20 mouse cellular contexts compared by ENCODE assay signal in the genomic region with DNA sequence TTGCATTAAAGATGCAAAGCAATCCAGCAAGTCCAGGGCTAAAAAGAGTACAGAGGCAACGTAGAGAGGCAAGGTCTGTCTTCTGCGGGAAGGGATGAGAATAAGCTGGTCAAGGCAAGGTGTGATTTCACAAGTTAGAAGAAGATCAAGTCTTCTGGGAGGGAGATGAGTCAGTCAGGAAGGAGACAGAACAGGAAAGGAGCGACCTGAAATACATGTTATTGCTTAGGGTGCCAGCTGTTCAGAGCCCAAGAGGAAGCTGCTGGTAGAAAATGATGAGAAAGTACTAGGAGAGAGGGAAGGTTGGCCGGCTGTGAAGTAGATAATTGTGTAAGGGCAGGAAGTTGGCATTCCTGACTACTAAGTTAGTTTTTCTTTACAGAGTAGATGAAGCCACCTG.
DNase-seq lines count a peak whose midpoint lies in the region; ATAC-seq lines count a peak whose summit lies in the region.
"Had no signal": no experiment of that assay in that cellular context is flagged by ENCODE, and none has a peak within 500 bp of the region (broad histone marks: within the 10 kb centered on the region; RNA-seq: fewer than 3 reads in every experiment).

No protein-coding gene starts in this region.

- H3K4me1 ChIP-seq in heart, embryonic 12.5 days (replicated peaks), result peaks cover 49% of the 10 kb centered on the region
- H3K4me1 ChIP-seq in forebrain, embryonic 10.5 days, result peaks cover 5% of the 10 kb centered on the region; the same call in 1 of the 2 replicates
- H3K4me1 ChIP-seq: forebrain, embryonic 12.5 days had no signal

- no peaks in the 10 kb centered on the region for H3K9me3 ChIP-seq in heart, embryonic 12.5 days (replicated peaks)
- no peaks in the 10 kb centered on the region for H3K9me3 ChIP-seq in forebrain, embryonic 10.5 days
- H3K9me3 ChIP-seq: embryonic facial prominence, embryonic 10.5 days; embryonic facial prominence, embryonic 12.5 days; forebrain, embryonic 12.5 days had no signal

- 72% methylated on average over 4 of the region's 4 CpGs for WGBS in heart, embryonic 12.5 days
- WGBS in forebrain, embryonic 10.5 days, result 87% methylated on average over 4 of the region's 4 CpGs

- H3K9ac ChIP-seq in heart, embryonic 12.5 days, result no peak overlapping the region
- H3K9ac ChIP-seq: embryonic facial prominence, embryonic 12.5 days; forebrain, embryonic 12.5 days had no signal

- no peak for ATAC-seq in heart, embryonic 12.5 days (ENCODE audit: insufficient number of reproducible peaks, low FRiP score)
- ATAC-seq: forebrain, embryonic 14.5 days; forebrain, embryonic 16.5 days had no signal

- H3K27ac ChIP-seq in heart, embryonic 12.5 days (ENCODE audit: poor library complexity, severe bottlenecking), result no peak overlapping the region
- no peak overlapping the region for H3K27ac ChIP-seq in forebrain, embryonic 10.5 days
- H3K27ac ChIP-seq: embryonic facial prominence, embryonic 10.5 days; embryonic facial prominence, embryonic 12.5 days; forebrain, embryonic 12.5 days had no signal

- H3K4me2 ChIP-seq in heart, embryonic 12.5 days, result no peak overlapping the region
- H3K4me2 ChIP-seq: embryonic facial prominence, embryonic 12.5 days; forebrain, embryonic 12.5 days had no signal

- H3K4me3 ChIP-seq in heart, embryonic 12.5 days, result no peak overlapping the region
- H3K4me3 ChIP-seq in forebrain, embryonic 10.5 days, result no peak overlapping the region
- H3K4me3 ChIP-seq: embryonic facial prominence, embryonic 10.5 days; embryonic facial prominence, embryonic 12.5 days; forebrain, embryonic 12.5 days had no signal

- no peaks in the 10 kb centered on the region for H3K27me3 ChIP-seq in heart, embryonic 12.5 days (replicated peaks)
- H3K27me3 ChIP-seq in forebrain, embryonic 10.5 days (ENCODE audit: poor library complexity, severe bottlenecking), result no peaks in the 10 kb centered on the region
- H3K27me3 ChIP-seq: embryonic facial prominence, embryonic 12.5 days; forebrain, embryonic 12.5 days had no signal

- peak; percentile 6 for DNase-seq in heart, adult 11 months
- peak; percentile 9 for DNase-seq in layer of hippocampus, adult 9-11 months
- no peak for DNase-seq in layer of hippocampus, postnatal 25 days (ENCODE audit: extremely low spot score in 1 of 2, low spot score in 1 of 2)
- peak; percentile 41 for DNase-seq in right cerebral cortex, adult 18-20 months
- no peak for DNase-seq in right cerebral cortex, postnatal 25 days
- DNase-seq in forebrain, embryonic 10.5 days (ENCODE audit: extremely low spot score, low spot score), result no peak
- DNase-seq: adrenal gland, adult 2 months; adrenal gland, postnatal 10 days; adrenal gland, postnatal 25 days; cerebellum, adult 11-12 months; cerebellum, adult 2 months; cerebellum, adult 9-10 months; cerebellum, postnatal 10 days; cerebellum, postnatal 25 days had no signal

- no peaks in the 10 kb centered on the region for H3K36me3 ChIP-seq in heart, embryonic 12.5 days
- H3K36me3 ChIP-seq in forebrain, embryonic 10.5 days (replicated peaks), result no peaks in the 10 kb centered on the region
- H3K36me3 ChIP-seq: embryonic facial prominence, embryonic 10.5 days; embryonic facial prominence, embryonic 12.5 days; forebrain, embryonic 12.5 days had no signal

Comparison
In these comparisons a context has a peak if more than half of its experiments do, and no peak if none do; other contexts are left out.
1. DNase-seq: peak in heart, adult 11 months (single experiment), layer of hippocampus, adult 9-11 months (single experiment) and right cerebral cortex, adult 18-20 months (single experiment); none in layer of hippocampus, postnatal 25 days (0 of 2), right cerebral cortex, postnatal 25 days (single experiment) and forebrain, embryonic 10.5 days (single experiment).